Mouse (Mus musculus) CD4-positive, CD25-positive, alpha-beta regulatory T cell, adult 9 weeks (primary cell): ENCODE data around the gene Vmn1r167. TPM values are rescaled to one million over a fixed set of nuclear protein-coding genes. Genes with fewer than 3 reads are reported as not detected.

Source experiments
- polyA plus RNA-seq: library from polyadenylated mRNA; unstranded; fragments of 100-300 nt; shearing (Covaris generic); gene quantifications from one replicate; pipeline ENCODE4 v1.2.1, GENCODE M21; 2017

The Vmn1r167 gene
- polyA plus RNA-seq: not detected

DNA sequence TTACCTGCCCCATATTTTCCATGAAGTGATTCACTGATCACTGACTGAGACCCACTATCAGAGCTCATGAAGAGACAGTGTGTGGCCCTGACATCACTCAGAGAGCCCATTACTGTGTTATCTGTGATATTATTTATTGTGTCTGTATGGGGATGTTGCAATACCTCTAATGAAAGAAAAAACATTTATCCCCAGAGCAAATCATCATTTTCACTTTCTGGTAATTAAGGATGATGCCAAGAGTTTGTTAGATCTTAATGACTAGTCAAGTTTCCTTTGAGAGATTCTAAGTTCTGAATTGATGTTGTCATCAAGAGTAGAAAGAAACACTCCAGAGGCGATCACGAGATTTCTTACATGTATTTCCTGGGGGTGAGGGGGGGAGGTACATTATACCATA lies at the start of gene Vmn1r167:
Vmn1r167 (minus strand) TSS at position 101 of the 400 bp plus-strand sequence.

DNA sequence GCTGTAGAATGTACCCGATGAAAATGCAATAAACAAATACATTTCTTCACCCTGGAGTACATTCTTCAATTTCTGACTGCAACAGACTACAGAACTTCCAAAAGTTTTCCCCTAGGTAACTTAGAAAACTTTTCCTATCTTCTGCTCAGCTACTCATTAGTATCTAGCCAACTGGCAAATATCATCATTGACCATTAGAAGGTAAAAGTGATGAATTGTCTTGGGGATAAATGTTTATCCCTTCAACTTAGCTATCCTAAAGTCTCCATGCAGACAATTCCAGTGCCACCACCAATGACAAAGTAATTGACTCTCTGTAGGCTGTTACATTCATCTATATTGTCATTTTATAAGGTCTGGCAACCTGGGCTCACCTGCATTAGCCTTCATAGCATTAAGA lies 32.4 kb upstream of the Vmn1r167 start, which contains the start of gene Vmn1r168:
Vmn1r168 (plus strand) TSS at position 301 of the 400 bp plus-strand sequence.

Other genes starting within 250 kb of the Vmn1r167 start
- gene Gm6902, start 228.3 kb downstream of the Vmn1r167 start, polyA plus RNA-seq: not detected
- gene Nlrp4e, start 206.0 kb downstream of the Vmn1r167 start, polyA plus RNA-seq: not detected
- not detected for gene Nlrp5, start 121.3 kb downstream of the Vmn1r167 start, polyA plus RNA-seq
- not detected for gene Vmn1r168, start 32.5 kb upstream of the Vmn1r167 start, polyA plus RNA-seq
- gene Vmn1r169, start 68.3 kb upstream of the Vmn1r167 start, polyA plus RNA-seq: not detected
- gene Vmn1r170, start 99.0 kb upstream of the Vmn1r167 start, polyA plus RNA-seq: not detected
- not detected for gene Vmn1r171, start 123.5 kb upstream of the Vmn1r167 start, polyA plus RNA-seq
- gene Vmn1r172, start 151.1 kb upstream of the Vmn1r167 start, polyA plus RNA-seq: not detected
- gene Vmn1r173, start 193.5 kb upstream of the Vmn1r167 start, polyA plus RNA-seq: not detected
- 0.04 TPM for gene Vmn1r174, start 245.1 kb upstream of the Vmn1r167 start, polyA plus RNA-seq